Comparison of ENCODE assay signal across 8 mouse cellular contexts in the genomic region with DNA sequence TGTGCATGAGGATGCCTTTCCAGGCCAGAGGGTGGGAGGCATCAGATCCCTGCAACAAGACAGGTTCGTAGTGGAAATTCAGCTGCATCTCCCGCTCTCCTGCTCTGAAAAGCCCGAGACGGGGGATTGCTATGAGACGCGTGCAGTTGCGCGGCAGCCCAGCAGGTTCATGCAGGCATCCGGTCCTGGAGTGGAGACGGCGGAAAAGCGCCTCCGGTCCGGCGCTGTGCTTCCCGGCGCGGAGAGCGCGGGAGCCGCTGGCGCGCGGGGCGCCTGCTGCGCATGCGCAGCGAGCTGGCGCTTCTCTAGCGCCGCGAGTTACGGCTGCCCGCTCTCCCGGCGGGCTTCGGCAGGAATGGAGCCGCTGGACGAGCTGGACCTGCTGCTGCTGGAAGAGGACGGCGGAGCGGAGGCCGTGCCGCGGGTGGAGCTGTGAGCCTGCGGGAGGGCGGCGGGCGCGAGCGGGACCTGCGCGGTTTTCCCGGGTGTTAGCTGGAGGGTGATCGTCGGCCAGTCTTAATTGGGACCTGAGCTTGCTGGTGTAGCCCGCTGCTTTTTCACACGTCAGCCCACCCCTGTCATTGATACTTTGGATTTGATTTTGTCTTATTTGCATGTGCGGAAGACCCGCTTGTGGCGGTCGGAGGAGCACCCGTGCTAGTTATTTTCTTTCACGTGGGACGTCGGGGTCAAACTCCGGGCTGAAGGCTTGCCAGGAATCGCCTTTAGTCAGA. TPM values are rescaled to one million over a fixed set of nuclear protein-coding genes. Genes with fewer than 3 reads are reported as not detected.
A peak's percentile ranks its signal among the peaks of the same experiment; 100 is the strongest.
DNase-seq lines count a peak whose midpoint lies in the region; ATAC-seq lines count a peak whose summit lies in the region.

Gene Dna2 (plus strand): TSS at position 289 of the 734 bp plus-strand sequence.

- peaks cover 37% of the 10 kb centered on the region for H3K36me3 ChIP-seq in hindbrain, embryonic 12.5 days

- DNase-seq in Muller cell, postnatal 12 days (ENCODE audit: inconsistent ontology term) = peak; percentile 88
- DNase-seq in cerebellum, adult 9-10 months = peak; percentile 73
- peak; percentile 7 to 71 for DNase-seq in frontal cortex, adult 2 months (ENCODE audit: extremely low spot score in 1 of 2, low spot score in 1 of 2)
- DNase-seq in layer of hippocampus, postnatal 14 days (ENCODE audit: low spot score in 2 of 2) = peak; percentile 69 to 71
- peak; percentile 75 for DNase-seq in lung, postnatal 14 days
- DNase-seq in retina, adult 2 months (ENCODE audit: low read depth, low spot score) = peak; percentile 69
- peak; percentile 71 to 81 for DNase-seq in thymus, postnatal 36 days

- H3K4me3 ChIP-seq in hindbrain, embryonic 12.5 days = peak within 1 kb of the TSS; percentile 58

- peak within 1 kb of the TSS; percentile 85 for H3K27ac ChIP-seq in hindbrain, embryonic 12.5 days

- WGBS in hindbrain, embryonic 12.5 days = under 1% methylated on average over 66 of the region's 68 CpGs

- peak within 1 kb of the TSS; percentile 60 for H3K4me2 ChIP-seq in hindbrain, embryonic 12.5 days (replicated peaks)

- H3K9ac ChIP-seq in hindbrain, embryonic 12.5 days = peak within 1 kb of the TSS; percentile 70

- no peaks in the 10 kb centered on the region for H3K9me3 ChIP-seq in hindbrain, embryonic 12.5 days (replicated peaks)

- no peaks in the 10 kb centered on the region for H3K4me1 ChIP-seq in hindbrain, embryonic 12.5 days

- no peaks in the 10 kb centered on the region for H3K27me3 ChIP-seq in hindbrain, embryonic 12.5 days

- ATAC-seq in hindbrain, embryonic 12.5 days (ENCODE audit: low FRiP score) = peak; percentile 92

RNA-seq across cellular contexts. Expression of gene Dna2, which starts in this region (rescaled TPM):
- polyA plus RNA-seq in frontal cortex, adult 2 months (2012; rRNA removed) = 3.2 and 3.6 TPM in 2 replicates
- 11.9 and 13.4 TPM in 2 replicates for polyA plus RNA-seq in hindbrain, embryonic 12.5 days (2016; fragmentation: Nextera tagmentation; extraction: Ambion mirVana)
- 1 to 10 TPM; 1.8 to 2.1 TPM for total RNA-seq in layer of hippocampus, postnatal 14 days (2021)

Comparison
In these comparisons a context has a peak if more than half of its experiments do, and no peak if none do; other contexts are left out.
1. Peak in every context shown above with its lines: DNase-seq, ATAC-seq, H3K4me3 ChIP-seq and H3K27ac ChIP-seq.